Mouse (Mus musculus) thymus, postnatal 0 days (tissue): ENCODE data around the gene Taok1. TPM values are rescaled to one million over a fixed set of nuclear protein-coding genes. Genes with fewer than 3 reads are reported as not detected.
"Not testable (repeated sequence)": the region's sequence is repeated elsewhere in the genome, so short reads cannot be mapped to it uniquely, and the experiment has no call there.

ENCODE experiments used
- DNase-seq: peaks from one replicate; pipeline ENCODE4 v3.0.0-alpha.2; 2015; ENCODE audit warnings: low spot score
- polyA plus RNA-seq: library from polyadenylated mRNA; unstranded; fragments of >200 nt; fragmentation: Nextera tagmentation; extraction: Ambion mirVana; gene quantifications from 2 replicates; pipeline ENCODE4 v1.2.1, GENCODE M21; 2015

Gene Taok1
- 12.9 and 16.7 TPM in 2 replicates for polyA plus RNA-seq

- peak; percentile 97 for DNase-seq
These were observed at the start of gene Taok1 for GRCm38 (mm10) chr11:77607538-77608455. Gene Taok1 (minus strand): TSS chr11:77607815.

- DNase-seq = not testable (repeated sequence)
These were observed 46.0 kb upstream of the Taok1 start for GRCm38 (mm10) chr11:77653406-77654190.

GRCm38 (mm10) chr11:77652484-77652883 lies 44.9 kb upstream of the Taok1 start:
- no peak for DNase-seq

- DNase-seq = no peak
These were observed 41.3 kb upstream of the Taok1 start for GRCm38 (mm10) chr11:77648878-77649277.

- no peak for DNase-seq
These were observed 37.9 kb upstream of the Taok1 start for GRCm38 (mm10) chr11:77645481-77645880.

GRCm38 (mm10) chr11:77641390-77641789 lies 33.8 kb upstream of the Taok1 start:
- no peak for DNase-seq

- peak; percentile 89 for DNase-seq
These were observed 22.6 kb upstream of the Taok1 start for GRCm38 (mm10) chr11:77630257-77630670.

GRCm38 (mm10) chr11:77629476-77629875 lies 21.9 kb upstream of the Taok1 start:
- peak; percentile 56 for DNase-seq

GRCm38 (mm10) chr11:77626596-77627535 lies 19.3 kb upstream of the Taok1 start:
- no peak for DNase-seq

GRCm38 (mm10) chr11:77625061-77625855 lies 17.6 kb upstream of the Taok1 start:
- peak; percentile 66 for DNase-seq

- DNase-seq = no peak
These were observed 16.9 kb upstream of the Taok1 start for GRCm38 (mm10) chr11:77624441-77625060.

- no peak for DNase-seq
These were observed 16.4 kb upstream of the Taok1 start for GRCm38 (mm10) chr11:77624002-77624401.

GRCm38 (mm10) chr11:77621902-77622535 lies 14.4 kb upstream of the Taok1 start:
- DNase-seq = no peak

GRCm38 (mm10) chr11:77615084-77615624 lies 7.5 kb upstream of the Taok1 start:
- no peak for DNase-seq

- DNase-seq = peak; percentile 49
These were observed 629 bp downstream of the Taok1 start for GRCm38 (mm10) chr11:77606835-77607537.

GRCm38 (mm10) chr11:77606469-77606834 lies 1.2 kb downstream of the Taok1 start:
- no peak for DNase-seq

GRCm38 (mm10) chr11:77597266-77597665 lies 10.3 kb downstream of the Taok1 start:
- DNase-seq = no peak

- no peak for DNase-seq
These were observed 16.2 kb downstream of the Taok1 start for GRCm38 (mm10) chr11:77591388-77591787.
